Mouse (Mus musculus) left cerebral cortex, adult 8-10 months (tissue): ENCODE results near the gene Pkp3. TPM values are rescaled to one million over a fixed set of nuclear protein-coding genes. Genes with fewer than 3 reads are reported as not detected.
"Not testable (repeated sequence)": the region's sequence is repeated elsewhere in the genome, so short reads cannot be mapped to it uniquely, and the experiment has no call there.

ENCODE experiments used
- DNase-seq, 2 experiments: peaks; one replicate each; pipeline ENCODE4 v3.0.0; 2022; ENCODE audit warnings: low spot score in 2 of 2
- total RNA-seq, 4 experiments: library from RNA; stranded (reverse); gene quantifications; 2 replicates each; pipeline ENCODE4 v1.2.4; 2022

Gene Pkp3
- under 1 TPM in 1 of 4 experiments, not detected in 3; 0.57 TPM for total RNA-seq

- DNase-seq = no peak
These were observed at the start of gene Pkp3 for GRCm38 (mm10) chr7:141077841-141078240. TSS of gene Pkp3 (plus strand) at chr7:141078218.

DNA sequence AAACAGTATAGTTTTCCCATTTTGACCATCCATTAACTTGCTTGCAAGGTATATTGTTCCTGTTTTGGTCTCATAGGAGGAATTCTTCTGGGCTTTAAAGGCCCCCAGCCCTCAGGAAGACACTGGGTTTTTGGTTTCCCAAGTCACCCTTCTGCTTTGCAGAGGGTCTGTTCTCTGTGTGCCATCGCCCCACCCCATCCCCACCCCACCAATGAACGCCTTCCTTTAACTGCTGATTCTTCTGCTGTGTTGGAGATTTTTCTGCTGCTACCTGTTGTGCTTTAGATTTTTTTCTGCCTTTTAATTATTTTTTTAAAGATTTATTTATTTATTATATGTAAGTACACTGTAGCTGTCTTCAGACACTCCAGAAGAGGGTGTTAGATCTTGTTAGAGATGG lies 49.2 kb upstream of the Pkp3 start, which contains the start of gene Gm17387:
Gm17387 (plus strand) TSS at position 301 of the 400 bp plus-strand sequence.
- DNase-seq = no peak

- DNase-seq = no peak
These were observed 47.6 kb upstream of the Pkp3 start for GRCm38 (mm10) chr7:141030390-141030789.

- no peak for DNase-seq
These were observed 45.4 kb upstream of the Pkp3 start for GRCm38 (mm10) chr7:141032458-141033167.

- DNase-seq = not testable (repeated sequence)
These were observed 41.4 kb upstream of the Pkp3 start for GRCm38 (mm10) chr7:141036624-141037023.

- DNase-seq = no peak
These were observed 39.7 kb upstream of the Pkp3 start for GRCm38 (mm10) chr7:141038090-141039032.

DNA sequence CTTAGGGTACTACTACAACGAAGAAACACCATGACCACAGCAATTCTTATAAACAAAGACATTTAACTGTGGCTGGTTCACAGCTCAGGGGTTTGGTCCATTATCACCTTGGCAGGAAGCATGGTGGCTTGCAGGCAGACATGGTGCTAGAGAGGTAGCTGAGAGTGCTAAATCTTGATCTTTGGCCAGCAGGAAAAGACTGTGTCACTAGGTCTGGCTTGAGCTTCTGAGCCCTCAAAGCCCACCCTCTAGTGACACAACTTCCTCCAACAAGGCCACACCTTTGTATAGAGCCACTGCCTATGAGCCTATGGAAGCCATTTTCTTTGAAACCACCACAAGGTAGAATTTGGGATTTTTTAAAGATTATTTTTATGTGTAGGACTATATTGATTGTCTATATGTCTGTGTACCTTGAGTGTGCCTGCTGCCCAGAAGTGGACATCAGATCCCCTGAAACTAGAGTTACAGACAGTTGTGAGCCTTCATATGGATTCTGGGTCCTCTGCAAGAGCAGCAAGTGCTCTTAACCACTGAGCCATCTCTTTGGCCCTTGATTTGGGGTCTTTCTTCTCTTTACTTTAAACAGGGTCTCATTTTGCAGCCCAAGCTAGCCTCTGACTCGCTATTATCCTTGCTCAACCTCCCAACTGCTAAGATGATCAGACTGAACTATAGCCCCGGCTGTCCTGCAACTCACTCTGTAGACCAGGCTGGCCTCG lies 38.5 kb upstream of the Pkp3 start:
- no peak for DNase-seq

DNA sequence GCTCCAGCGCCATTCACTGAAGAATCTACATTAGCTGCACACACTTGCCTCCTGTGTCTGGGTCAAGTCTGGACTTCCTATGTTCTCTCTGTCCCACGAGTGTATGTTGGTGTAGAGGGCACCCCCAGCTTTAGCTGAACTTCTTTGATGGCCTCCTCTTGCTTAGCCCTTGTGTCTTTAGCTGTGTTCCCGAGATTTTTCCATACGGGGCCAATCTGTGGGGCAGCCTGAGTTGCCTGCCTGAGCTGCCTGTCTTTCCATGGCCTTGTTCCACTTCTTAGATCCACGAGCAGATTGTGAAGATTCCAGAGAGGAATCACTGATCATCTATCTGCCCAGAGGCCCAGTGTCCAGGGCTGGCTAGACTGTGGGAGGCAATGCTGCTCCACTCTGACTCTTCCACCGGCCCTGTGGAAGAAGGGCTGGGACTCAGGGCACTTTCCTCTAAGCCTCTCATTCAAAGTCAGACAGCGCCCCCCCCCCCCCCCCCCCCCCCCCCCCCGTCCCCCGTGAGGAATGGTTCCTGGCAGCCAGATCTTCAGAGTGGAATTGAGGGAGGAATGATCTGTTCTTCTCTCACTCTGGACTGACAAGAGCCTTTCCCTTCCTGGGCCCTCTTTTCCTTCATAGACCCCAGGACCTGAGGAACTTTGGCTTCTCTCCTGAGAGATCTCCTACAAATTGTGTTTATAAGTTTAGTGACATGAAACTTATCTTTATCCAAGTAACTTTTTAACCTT lies 37.0 kb upstream of the Pkp3 start:
- no peak for DNase-seq

- DNase-seq = no peak
These were observed 36.4 kb upstream of the Pkp3 start for GRCm38 (mm10) chr7:141041661-141042060.

GRCm38 (mm10) chr7:141042539-141042938 lies 35.5 kb upstream of the Pkp3 start:
- no peak for DNase-seq

DNA sequence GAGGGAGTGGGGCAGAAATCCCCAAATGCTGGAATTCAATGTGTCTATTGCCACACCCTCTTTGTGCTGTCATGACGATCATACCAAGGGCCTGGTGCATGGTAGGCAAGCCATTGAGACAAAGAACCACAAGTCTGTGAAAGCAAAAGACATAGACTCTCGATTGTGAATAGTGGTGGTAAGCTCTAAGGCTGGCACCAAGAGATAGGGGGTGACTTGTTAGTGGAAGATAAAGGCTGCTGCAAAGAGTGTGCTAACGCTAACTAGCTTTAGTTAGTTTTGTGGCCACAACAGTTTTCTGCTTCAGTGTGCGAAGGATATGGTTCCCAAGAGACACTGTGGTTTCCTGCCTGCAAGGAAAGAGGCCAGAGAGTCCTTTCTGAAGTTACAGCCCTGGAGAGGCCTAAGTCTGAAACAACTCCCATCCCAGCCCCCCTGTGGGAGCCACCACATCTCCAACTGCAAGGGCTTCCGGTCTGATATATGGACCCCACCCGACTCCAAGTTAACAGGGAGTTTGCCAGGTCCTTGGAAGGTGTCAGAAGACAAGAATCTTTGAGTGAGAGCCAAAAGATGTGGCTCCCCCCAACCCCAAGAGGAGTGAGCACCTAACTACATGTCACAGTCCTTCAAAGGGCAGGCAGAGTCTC lies 31.0 kb upstream of the Pkp3 start:
- DNase-seq = no peak

- DNase-seq = peak in 1 of 2 experiments; percentile 80
These were observed 30.3 kb upstream of the Pkp3 start for GRCm38 (mm10) chr7:141047581-141048225.

DNA sequence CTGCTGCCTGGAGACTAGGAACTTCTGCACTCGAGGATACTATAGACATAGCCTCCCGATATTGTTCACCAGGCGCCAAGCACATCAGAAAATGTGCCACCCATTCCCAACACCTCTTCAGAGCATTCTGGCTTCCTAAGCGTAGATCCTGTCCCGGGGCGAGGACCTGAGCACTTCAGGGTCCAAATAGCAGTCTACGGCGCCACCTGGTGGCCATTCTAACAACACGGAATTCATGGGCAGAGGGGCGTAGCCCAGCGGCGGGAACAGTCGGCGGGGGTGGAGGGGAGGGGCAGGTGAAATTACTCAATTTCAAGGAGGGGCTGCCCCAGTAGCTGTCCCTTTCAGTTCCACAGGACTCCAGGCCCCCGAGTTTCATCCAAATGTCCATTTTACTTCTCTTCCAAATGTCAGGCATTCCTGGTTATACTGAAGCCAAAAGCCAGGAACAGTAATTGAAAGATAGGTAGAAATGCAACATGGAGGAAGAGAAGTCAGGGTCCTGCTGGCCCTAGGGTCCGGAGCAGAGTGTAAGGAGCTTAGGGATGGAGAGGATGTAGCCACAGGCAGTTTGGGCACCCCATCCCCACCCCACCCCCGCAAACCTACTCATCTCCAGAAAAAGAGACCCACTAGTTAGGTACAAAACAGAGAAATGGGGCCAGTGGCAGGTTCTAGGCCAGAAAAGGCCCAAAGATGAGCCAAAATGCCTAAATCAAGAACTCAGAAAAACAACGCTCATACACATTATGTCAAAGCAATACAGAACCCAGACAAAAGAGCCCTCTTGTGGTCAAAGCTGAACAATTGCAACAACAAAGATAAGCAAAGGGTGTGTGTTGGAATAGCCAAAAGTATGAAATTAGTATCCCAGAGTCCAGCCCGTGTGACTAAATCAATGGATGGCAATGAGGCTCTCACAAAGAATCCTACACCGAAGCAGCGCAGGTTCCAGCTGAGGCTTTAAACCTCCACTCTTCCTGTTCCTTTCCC lies 29.5 kb upstream of the Pkp3 start:
- DNase-seq = peak; percentile 64 to 74

DNA sequence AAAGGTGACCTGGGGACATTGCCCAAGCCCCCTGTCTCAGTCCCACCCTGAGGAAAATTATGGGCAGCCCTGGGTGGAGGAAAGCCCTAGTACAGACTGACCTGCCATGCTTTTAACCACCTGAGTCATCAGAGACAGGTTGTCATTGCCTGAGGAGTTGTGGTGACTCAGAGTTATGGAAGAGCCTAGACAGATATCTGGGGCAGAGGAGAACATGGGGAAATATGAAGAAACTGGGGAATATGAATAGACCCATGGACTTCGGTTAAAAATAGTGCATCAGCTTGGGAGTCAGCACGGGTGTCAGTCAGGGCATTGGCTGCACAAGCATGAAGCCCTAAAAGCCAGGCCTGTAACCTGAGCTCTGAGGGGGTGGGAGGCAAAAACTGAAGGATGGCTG lies 28.7 kb upstream of the Pkp3 start:
- DNase-seq = no peak

DNA sequence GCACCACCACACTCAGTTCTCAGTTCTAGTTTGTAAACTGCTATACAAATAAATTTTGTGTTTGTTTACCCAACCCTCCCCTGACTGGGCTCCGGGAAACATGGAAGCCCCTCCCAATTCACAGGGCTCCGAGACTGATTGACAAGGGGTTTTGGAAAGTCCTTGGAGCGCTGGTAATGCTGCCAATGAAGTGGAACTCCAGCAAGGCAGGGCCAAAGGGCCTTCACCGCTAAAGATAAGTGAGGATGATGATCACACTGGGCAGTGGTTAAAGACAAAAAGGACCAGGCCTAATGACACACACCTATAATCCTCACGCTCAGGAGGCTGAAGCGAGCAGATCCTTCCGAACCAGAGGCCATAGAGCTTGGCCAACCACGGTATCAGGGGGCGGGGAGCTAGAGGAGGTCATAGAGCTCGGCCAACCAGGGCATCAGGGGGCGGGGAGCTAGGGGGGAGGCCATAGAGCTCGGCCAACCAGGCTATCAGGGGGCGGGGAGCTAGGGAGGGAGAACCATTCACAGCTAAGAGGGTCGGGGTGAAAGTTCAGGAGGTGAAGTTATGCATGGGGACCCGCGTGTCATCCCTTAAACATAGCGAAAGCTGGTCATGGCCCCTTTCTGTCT lies 26.8 kb upstream of the Pkp3 start:
- DNase-seq = no peak

GRCm38 (mm10) chr7:141052016-141052415 lies 26.0 kb upstream of the Pkp3 start:
- DNase-seq = no peak

- no peak for DNase-seq
These were observed 25.6 kb upstream of the Pkp3 start for GRCm38 (mm10) chr7:141052421-141052820.

GRCm38 (mm10) chr7:141055785-141056184 lies 22.2 kb upstream of the Pkp3 start:
- no peak for DNase-seq
